Mouse (Mus musculus) ovary, adult 18-20 months (tissue): ENCODE measurements at regions not wholly inside any gene's neighbourhood (a gene's known extent, or its start where the extent isn't known, plus 50 kb on each side); places are given as distances from the start of the nearest gene placed in this dataset.

Experiments used
- DNase-seq: peaks from one replicate; pipeline ENCODE4 v3.0.0; 2022; ENCODE audit warnings: low spot score, mixed read lengths

GRCm38 (mm10) chr8:115825899-115826502, 118.4 kb upstream of the Maf start:
- DNase-seq: no peak

- no peak for DNase-seq
These were observed 116.8 kb upstream of the Maf start for GRCm38 (mm10) chr8:115824478-115824785.

GRCm38 (mm10) chr8:115823673-115824477, 116.3 kb upstream of the Maf start:
- no peak for DNase-seq

GRCm38 (mm10) chr8:115813426-115813825, 105.8 kb upstream of the Maf start:
- DNase-seq: no peak

- no peak for DNase-seq
These were observed 99.0 kb upstream of the Maf start for GRCm38 (mm10) chr8:115806579-115806978.

GRCm38 (mm10) chr8:115806139-115806538, 98.5 kb upstream of the Maf start:
- DNase-seq: no peak

- no peak for DNase-seq
These were observed 86.0 kb upstream of the Maf start for GRCm38 (mm10) chr8:115793587-115793986.

- DNase-seq: peak; percentile 29
These were observed 80.8 kb upstream of the Maf start for GRCm38 (mm10) chr8:115788421-115788820.

GRCm38 (mm10) chr8:115786185-115786584, 78.6 kb upstream of the Maf start:
- DNase-seq: no peak

GRCm38 (mm10) chr8:115785769-115786168, 78.2 kb upstream of the Maf start:
- no peak for DNase-seq

GRCm38 (mm10) chr8:115783364-115783763, 75.8 kb upstream of the Maf start:
- no peak for DNase-seq

- DNase-seq: no peak
These were observed 70.8 kb upstream of the Maf start for GRCm38 (mm10) chr8:115778433-115778832.

GRCm38 (mm10) chr8:115771060-115771459, 63.5 kb upstream of the Maf start:
- no peak for DNase-seq

GRCm38 (mm10) chr8:115768631-115769030, 61.0 kb upstream of the Maf start:
- DNase-seq: no peak

- DNase-seq: peak; percentile 48
These were observed 58.8 kb upstream of the Maf start for GRCm38 (mm10) chr8:115766218-115766898.

- DNase-seq: peak; percentile 48
These were observed 57.0 kb upstream of the Maf start for GRCm38 (mm10) chr8:115764551-115764950.

GRCm38 (mm10) chr8:115758011-115758410, 50.4 kb upstream of the Maf start:
- DNase-seq: no peak
